Mouse (Mus musculus) urinary bladder, postnatal 36 days (tissue): ENCODE measurements around the gene Plekhh3.

Experiments used
- DNase-seq, 2 experiments: peaks; one replicate each; pipeline ENCODE4 v3.0.0; 2022; ENCODE audit warnings: low spot score in 2 of 2, mixed read lengths in 1 of 2

The Plekhh3 gene

GRCm38 (mm10) chr11:101170811-101171610, at the start of gene Plekhh3:
Plekhh3 (minus strand) TSS chr11:101171351.
- peak; percentile 85 to 96 for DNase-seq

GRCm38 (mm10) chr11:101220853-101221252, 49.7 kb upstream of the Plekhh3 start:
- no peak for DNase-seq

DNA sequence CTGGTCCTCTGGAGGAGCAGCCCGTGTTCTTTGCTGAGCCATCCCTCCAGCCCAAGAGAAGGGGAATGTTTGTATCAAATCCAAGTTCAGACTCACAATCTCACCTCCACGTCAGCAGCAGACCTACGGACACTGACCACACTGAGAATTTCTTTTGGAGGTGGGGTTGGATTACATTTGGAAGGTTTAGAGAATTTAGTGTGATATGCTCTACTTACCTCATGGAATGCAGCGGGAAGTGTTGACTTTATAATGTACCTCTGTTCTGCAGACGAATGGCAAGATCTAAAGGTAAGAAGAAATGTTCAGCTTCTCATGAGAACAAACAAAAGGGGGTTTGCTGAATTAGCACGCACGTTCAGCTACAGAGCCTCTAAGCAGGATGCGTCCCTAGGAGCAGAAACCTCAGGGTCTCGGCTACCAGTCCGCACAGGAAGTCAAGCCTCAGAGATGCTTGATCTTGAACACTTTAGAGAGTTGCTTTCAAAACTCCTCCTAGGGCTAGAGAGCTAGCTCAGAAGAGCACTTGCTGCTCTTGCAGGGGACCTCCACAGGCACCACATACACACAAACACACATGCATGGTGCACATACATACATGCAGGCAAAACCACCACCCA, 47.4 kb upstream of the Plekhh3 start:
- DNase-seq, result no peak

- DNase-seq, result no peak
These were observed 45.8 kb upstream of the Plekhh3 start for GRCm38 (mm10) chr11:101216936-101217335.

GRCm38 (mm10) chr11:101211970-101212369, 40.8 kb upstream of the Plekhh3 start:
- DNase-seq, result no peak

DNA sequence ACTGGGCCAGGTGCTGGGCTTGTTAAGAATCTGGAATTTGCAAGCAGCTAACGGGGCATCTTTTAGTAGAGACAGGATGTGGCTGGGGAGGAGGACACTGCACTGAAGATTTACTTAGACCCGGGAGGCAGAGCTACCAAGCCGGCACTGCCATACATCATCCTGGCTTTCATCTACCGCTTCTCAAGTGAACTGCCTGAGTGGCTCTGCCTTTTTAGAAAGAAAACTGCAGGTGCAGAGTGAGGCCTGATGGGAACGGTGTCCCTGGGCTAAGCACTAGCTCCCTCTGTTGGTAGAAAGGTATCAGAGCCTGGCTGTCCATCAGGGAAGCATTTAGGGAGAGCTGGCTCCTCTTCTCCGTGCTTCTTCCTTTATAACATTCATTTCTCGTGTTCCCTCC, 29.8 kb upstream of the Plekhh3 start:
- DNase-seq, result no peak

- DNase-seq, result no peak
These were observed 28.4 kb upstream of the Plekhh3 start for GRCm38 (mm10) chr11:101199555-101199954.

- DNase-seq, result no peak
These were observed 25.0 kb upstream of the Plekhh3 start for GRCm38 (mm10) chr11:101196175-101196574.

GRCm38 (mm10) chr11:101195571-101195970, 24.4 kb upstream of the Plekhh3 start:
- DNase-seq, result no peak

DNA sequence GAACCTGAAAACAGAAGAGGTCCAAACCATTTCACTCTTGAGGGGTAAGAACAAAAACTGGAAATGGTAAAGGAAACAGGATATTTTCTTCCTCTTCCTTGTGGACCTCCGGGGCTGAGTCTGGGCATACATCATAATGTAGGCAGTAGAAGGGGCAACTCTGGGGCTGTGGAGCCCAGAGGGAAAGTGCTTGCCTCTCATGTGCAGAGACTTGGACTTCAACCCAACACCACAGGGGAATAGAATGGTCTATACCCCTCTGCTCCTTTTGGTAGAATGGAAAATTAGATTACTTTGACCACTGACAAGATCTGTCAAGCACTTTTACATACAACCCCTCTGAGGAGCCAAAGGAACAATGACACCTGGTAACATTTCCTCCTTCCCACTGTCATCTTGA, 23.9 kb upstream of the Plekhh3 start:
- DNase-seq, result no peak

GRCm38 (mm10) chr11:101194643-101195042, 23.5 kb upstream of the Plekhh3 start:
- DNase-seq, result no peak

DNA sequence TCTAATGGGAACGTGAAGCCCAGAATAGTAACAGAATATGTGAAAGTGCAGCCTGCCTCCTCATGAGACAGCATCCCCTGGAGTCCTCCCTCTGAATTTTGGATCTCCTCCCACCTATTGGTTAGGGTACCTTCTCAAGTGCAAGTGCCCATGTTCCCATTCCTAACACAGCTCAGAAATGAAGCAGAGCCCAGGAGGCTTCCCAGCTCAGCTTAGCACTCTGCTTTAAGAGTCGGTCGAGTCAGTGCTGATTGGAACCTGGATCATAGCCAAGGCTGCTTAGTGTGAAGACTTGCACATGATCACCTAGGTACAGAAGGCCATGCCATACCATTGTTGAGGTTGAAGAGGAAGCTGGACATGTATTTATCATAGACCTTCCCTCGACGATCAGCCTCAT, 23.0 kb upstream of the Plekhh3 start:
- DNase-seq, result no peak

DNA sequence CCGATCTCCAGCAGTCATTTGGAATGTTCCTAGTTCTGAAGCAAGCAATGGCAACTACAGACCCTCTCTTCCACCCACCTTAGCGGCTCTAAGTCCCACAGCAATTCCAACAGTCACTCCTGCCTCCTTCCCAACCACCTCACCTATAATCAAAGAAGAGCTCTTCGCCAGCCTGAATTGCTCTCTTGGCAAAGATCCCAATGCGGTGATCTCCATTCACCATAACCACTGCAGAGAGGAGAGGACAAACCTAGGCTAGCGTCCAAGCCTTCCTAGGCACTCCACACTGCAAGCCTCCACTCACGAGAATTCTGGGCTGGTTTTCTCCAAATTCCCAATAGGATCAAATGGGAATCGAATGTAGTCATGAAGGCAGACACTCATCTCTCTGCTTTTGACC, 21.9 kb upstream of the Plekhh3 start:
- no peak for DNase-seq

DNA sequence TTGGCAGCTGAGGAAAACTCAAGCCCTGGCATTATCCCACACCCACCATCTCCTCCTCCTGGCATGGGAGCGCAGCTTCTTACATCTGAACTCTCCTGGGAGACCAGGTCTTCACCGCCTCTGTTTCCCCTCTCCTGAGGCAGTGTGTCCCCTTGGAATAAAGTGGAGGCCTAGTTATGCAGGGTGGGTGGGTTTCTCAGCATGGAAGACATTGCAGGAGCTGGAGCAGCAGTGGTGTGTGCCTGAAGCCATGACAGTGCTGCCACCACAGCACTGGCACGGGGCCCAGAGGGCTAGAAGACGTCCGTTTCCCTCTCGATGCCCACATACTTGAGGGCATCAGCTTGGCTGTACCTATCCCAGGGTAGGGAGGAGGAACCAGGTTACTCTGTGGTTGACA, 21.5 kb upstream of the Plekhh3 start:
- DNase-seq, result no peak

DNA sequence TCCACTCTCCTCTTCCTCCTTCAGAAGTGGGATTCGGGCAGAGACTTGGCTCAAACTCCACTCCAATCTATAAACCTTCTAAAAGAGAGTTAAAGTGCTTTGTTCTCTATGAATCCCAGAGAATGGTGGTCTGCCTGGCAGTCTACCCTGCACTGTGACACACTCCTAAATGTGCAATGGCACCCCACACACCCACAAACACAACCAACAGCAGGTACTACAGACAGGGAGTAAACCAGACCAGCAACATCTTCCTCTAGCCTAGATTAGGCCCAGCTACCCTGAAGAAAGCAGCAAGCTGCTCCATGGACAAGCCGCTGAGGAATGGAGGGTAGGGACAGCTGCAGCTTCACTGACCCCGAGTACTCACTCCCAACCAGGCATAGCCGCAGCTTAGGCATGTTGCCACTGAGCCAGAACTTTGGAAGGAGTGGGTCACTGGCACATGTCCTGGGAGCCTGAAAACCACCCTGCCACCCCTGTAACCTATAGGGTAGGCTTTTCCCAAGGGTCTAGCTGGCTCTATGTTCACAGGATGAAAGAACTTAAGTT, 20.8 kb upstream of the Plekhh3 start:
- no peak for DNase-seq

- DNase-seq, result no peak
These were observed 20.1 kb upstream of the Plekhh3 start for GRCm38 (mm10) chr11:101190913-101191907.

DNA sequence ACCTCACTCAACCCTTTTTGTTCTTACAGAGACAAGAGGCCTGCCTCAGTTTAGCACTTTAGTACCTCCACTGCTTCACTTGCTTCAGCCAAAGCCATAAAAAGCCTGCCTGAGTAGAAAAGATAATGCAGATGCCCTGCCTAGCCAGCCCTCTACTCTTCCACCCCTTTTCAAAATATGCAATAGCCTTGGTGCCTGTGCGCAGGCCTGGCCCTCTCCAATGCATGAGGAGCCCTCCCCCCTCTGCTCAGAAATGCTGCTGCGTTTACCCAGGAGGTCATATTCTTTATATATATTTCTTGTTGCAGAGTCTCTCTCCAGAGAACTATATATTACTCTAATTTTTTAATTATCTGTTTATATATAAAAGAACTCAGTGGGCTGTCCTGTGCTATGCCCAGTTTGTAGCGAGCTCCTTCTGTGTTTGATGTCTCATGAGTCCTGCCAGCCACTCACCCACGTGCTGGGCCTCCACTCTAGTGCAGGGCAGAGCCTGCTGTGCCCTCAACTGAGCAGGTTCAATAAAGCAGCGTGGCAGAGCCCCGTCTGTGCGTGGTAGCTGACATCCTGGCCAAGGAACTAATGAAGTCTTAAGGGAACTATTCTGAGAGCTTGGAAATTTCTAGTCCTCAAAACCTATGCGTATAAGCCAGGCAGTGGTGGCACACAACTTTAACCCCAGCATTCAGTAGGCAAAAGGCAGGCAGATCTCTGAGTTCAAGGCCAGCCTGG, 19.2 kb upstream of the Plekhh3 start:
- no peak for DNase-seq

- DNase-seq, result peak in 1 of 2 experiments; percentile 70
These were observed 18.5 kb upstream of the Plekhh3 start for GRCm38 (mm10) chr11:101189495-101190180.

DNA sequence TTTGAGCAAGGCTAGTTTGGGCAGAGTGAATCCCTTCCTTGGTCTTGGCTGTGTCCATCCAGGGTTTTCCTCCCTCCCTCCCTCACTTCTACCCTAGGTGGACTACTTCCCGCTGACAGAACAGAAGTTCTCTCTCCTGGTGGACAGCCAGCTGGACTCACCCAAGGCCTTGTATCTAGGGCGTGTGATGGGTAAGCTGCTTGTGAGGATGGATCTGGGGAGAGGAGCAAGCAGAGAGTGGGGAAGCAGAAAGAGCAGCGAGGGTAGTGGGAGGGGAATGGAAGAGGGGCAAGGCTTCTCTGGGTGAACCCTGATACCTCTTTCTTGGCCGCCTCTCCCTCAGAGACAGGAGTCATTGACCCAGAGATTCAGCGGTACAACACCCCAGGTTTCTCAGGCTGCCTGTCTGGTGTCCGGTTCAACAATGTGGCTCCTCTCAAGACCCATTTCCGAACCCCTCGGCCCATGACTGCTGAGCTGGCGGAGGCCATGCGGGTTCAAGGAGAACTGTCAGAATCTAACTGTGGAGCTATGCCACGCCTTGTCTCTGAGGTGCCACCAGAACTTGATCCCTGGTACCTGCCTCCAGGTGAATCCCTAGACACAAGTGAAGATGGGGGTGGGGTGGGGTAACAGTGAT, 17.1 kb upstream of the Plekhh3 start:
- no peak for DNase-seq

GRCm38 (mm10) chr11:101187541-101187940, 16.4 kb upstream of the Plekhh3 start:
- DNase-seq, result no peak
